Comparison of ENCODE assay signal across 9 mouse cellular contexts in genomic region chr3:79181248-79181991, GRCm38 (mm10).
A peak's percentile ranks its signal among the peaks of the same experiment; 100 is the strongest.
DNase-seq lines count a peak whose midpoint lies in the region; ATAC-seq and TF ChIP-seq lines count a peak whose summit lies in the region.
"Had no signal": no experiment of that assay in that cellular context is flagged by ENCODE, and none has a peak within 500 bp of the region (broad histone marks: within the 10 kb centered on the region; RNA-seq: fewer than 3 reads in every experiment).

No protein-coding gene starts in this region.

- H3K4me2 ChIP-seq in embryonic facial prominence, embryonic 13.5 days: peak overlapping the region; percentile 31
- H3K4me2 ChIP-seq in heart, embryonic 15.5 days: peak overlapping the region; percentile 61

- no peak for DNase-seq in left cerebral cortex, adult 2 months (ENCODE audit: extremely low spot score in 1 of 2, low spot score in 2 of 2)
- DNase-seq in left cerebral cortex, adult 11 months (ENCODE audit: low spot score): no peak
- DNase-seq in kidney, postnatal 10 days: peak; percentile 78
- DNase-seq in layer of hippocampus, postnatal 14 days (ENCODE audit: low spot score in 2 of 2): no peak

- H3K27ac ChIP-seq in left cerebral cortex, adult 2 months: peak overlapping the region; percentile 64
- peak overlapping the region; percentile 48; the same call in 1 of the 2 replicates for H3K27ac ChIP-seq in embryonic facial prominence, embryonic 13.5 days
- peak overlapping the region; percentile 87 for H3K27ac ChIP-seq in heart, embryonic 15.5 days
- H3K27ac ChIP-seq in testis, adult 2 months (ENCODE audit: control insufficient read depth, insufficient read depth, low read depth, low read length): peak overlapping the region; percentile 29

- no peak; the same call in 1 of the 2 replicates for TF ChIP-seq POLR2A in testis, adult 2 months (IDR thresholded peaks at IDR 0.05; ENCODE audit: control insufficient read depth, low read depth, low read length)

- ATAC-seq in embryonic facial prominence, embryonic 13.5 days (ENCODE audit: insufficient number of reproducible peaks, insufficient read depth, low FRiP score, low TSS enrichment, low read depth): no peak
- peak; percentile 90 for ATAC-seq in heart, embryonic 15.5 days (replicated peaks; ENCODE audit: insufficient number of reproducible peaks, insufficient read depth, low FRiP score, low read depth)
- peak; percentile 62 for ATAC-seq in megakaryocyte, adult 5-6 weeks (ENCODE audit: poor library complexity, severe bottlenecking)

- H3K9ac ChIP-seq in embryonic facial prominence, embryonic 13.5 days: no peak overlapping the region
- peak overlapping the region; percentile 42; the same call in 1 of the 2 replicates for H3K9ac ChIP-seq in heart, embryonic 15.5 days

- H3K4me3 ChIP-seq in left cerebral cortex, adult 2 months: peak overlapping the region; percentile 24
- H3K4me3 ChIP-seq in embryonic facial prominence, embryonic 13.5 days: no peak overlapping the region
- peak overlapping the region; percentile 36 for H3K4me3 ChIP-seq in heart, embryonic 15.5 days
- no peak overlapping the region for H3K4me3 ChIP-seq in testis, adult 2 months (ENCODE audit: control insufficient read depth, low read depth, low read length)

- intact Hi-C loops in left cerebral cortex, adult 2 months (cut with DNase I): no loop called here

- H3K27me3 ChIP-seq in embryonic facial prominence, embryonic 13.5 days: no peaks in the 10 kb centered on the region
- no peaks in the 10 kb centered on the region for H3K27me3 ChIP-seq in heart, embryonic 15.5 days
- H3K27me3 ChIP-seq in testis, adult 2 months (ENCODE audit: control insufficient read depth, insufficient read depth, low read length): no peaks in the 10 kb centered on the region

- H3K36me3 ChIP-seq in embryonic facial prominence, embryonic 13.5 days: no peaks in the 10 kb centered on the region
- no peaks in the 10 kb centered on the region for H3K36me3 ChIP-seq in heart, embryonic 15.5 days
- H3K36me3 ChIP-seq in testis, adult 2 months (ENCODE audit: control insufficient read depth, insufficient read depth, low read length): no peaks in the 10 kb centered on the region
- H3K36me3 ChIP-seq: G1E had no signal

- 52% methylated on average over 24 of the region's 24 CpGs for WGBS in embryonic facial prominence, embryonic 13.5 days
- 18% methylated on average over 24 of the region's 24 CpGs for WGBS in heart, embryonic 15.5 days

- no peak for TF ChIP-seq CTCF in left cerebral cortex, adult 2 months (IDR thresholded peaks at IDR 0.05)
- TF ChIP-seq CTCF in testis, adult 2 months (IDR thresholded peaks at IDR 0.05; ENCODE audit: control insufficient read depth, insufficient read depth, insufficient replicate concordance, low read depth, low read length): no peak

- H3K9me3 ChIP-seq in embryonic facial prominence, embryonic 13.5 days: no peaks in the 10 kb centered on the region
- no peaks in the 10 kb centered on the region for H3K9me3 ChIP-seq in heart, embryonic 15.5 days (replicated peaks)
- H3K9me3 ChIP-seq: G1E had no signal

- H3K4me1 ChIP-seq in embryonic facial prominence, embryonic 13.5 days: peaks cover 40% of the 10 kb centered on the region
- peaks cover 53% of the 10 kb centered on the region for H3K4me1 ChIP-seq in heart, embryonic 15.5 days (replicated peaks)
- no peaks in the 10 kb centered on the region for H3K4me1 ChIP-seq in testis, adult 2 months (ENCODE audit: control insufficient read depth, insufficient read depth, low read length)

Comparison
In these comparisons a context has a peak if more than half of its experiments do, and no peak if none do; other contexts are left out.
1. H3K27ac ChIP-seq: peak in every context shown above with its lines; median percentile 87 in heart, embryonic 15.5 days; 64 in left cerebral cortex, adult 2 months; 48 in embryonic facial prominence, embryonic 13.5 days; 29 in testis, adult 2 months.
2. H3K4me3 ChIP-seq: peak in left cerebral cortex, adult 2 months (single experiment) and heart, embryonic 15.5 days (single experiment); none in embryonic facial prominence, embryonic 13.5 days (single experiment) and testis, adult 2 months (single experiment).